Mouse (Mus musculus): ENCODE results near the gene Otud7b.
A peak's percentile ranks its signal among the peaks of the same experiment; 100 is the strongest.

Otud7b gene

DNA sequence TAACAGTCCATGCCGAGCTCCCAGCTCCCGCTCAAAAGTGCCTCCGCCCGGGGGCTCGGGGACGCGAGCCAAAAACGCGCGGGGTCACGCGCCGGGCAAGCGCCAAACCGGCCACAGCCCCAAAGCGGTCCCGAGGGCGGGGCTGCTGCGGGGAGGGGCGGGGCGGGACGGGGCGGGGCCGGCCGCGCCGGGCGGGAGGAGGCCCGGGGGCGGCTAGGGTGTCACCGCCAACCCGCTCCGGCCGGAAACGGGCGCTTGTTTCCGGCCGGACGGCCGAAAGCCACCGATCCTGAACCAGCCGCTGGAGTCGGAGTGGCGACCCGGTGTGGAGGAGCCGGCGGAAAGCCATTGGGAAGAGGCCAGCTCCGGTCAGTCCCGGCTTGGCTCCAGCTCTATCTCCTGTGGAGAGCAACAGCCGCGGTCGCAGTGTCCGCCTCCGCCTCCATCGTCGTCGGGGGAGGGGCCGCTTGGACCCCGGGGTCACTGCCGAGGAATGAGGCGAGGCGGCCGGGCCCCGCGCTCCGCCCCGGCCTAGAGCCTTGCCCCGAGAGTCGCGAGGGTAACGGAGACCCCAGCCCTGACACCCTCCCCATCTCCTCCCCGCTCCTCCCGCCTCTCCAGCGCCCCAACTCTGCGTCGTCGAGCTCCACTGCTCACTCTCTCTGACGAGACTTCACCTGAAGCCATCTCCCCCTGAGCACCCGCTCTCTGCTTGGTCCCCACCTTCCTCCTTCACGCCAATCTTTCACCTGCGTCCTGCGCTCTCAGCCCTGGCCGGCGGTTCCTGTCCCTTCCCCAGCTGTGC is at the start of gene Otud7b:
Gene Otud7b (plus strand): TSS at position 267 of the 805 bp plus-strand sequence.
- peak; percentile 58 for DNase-seq (ENCODE audit: low read depth)

GRCm38 (mm10) chr3:96055294-96055693 is 49.0 kb upstream of the Otud7b start:
- no peak for DNase-seq (ENCODE audit: low read depth)

- no peak for DNase-seq (ENCODE audit: low read depth)
Observed at GRCm38 (mm10) chr3:96056031-96056430, 48.3 kb upstream of the Otud7b start.

DNA sequence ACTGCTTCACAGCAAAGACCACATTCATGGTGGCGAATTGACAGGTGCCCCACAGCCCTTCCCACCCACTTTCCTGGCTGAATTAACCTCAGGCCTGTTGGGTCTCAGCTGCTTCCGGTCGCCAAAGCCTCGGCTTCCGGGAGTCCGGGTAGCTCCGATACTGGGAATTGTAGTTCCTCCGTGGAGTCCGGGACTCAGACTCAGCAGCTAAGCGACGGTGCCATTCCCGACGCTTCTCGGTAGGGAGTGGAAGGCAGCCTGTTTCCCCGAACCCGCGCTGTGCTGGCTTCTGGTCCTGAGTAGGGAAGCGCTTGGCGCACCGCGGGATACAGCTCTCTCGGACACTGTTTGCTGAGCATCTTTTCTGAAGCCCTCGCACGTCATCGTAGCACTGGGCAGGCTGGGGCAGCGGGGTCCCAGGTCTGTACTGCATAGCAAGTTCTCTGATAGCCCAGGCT is 46.6 kb upstream of the Otud7b start:
- peak; percentile 87 for DNase-seq (ENCODE audit: low read depth)

DNA sequence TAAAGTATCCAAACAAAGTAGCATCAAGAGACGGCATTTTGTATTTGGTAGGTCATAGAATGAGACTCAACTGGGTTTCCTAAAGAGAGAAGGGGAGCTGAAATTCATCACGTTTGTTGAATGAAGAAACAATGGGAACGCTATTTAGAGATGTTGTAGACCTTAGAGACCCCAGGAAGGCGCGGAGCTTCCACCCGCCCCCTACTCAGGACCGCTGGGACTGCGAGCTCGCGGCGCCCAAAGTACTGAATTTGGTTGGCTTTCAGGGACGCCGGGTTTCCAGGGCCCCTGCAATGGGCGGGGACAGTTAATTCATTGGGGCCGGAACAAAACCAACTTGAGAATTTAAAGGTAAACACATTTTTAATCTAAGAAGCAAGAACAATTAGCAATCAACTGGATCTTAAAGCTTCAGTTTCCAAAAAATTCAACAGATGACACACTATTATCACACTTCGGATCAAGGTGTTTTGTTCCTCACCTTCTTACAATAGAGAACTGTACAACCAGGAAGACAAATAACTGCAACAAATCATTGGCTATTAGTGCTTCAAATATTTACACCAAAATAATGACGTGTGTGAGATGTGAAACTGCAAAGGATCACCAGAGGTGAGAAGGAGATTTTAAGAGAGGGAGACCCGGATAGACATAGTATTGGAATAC is 46.0 kb upstream of the Otud7b start, which contains the start of gene Vps45:
Gene Vps45 (minus strand): TSS at position 236 of the 666 bp plus-strand sequence.
- peak; percentile 82 for DNase-seq (ENCODE audit: low read depth)

GRCm38 (mm10) chr3:96060146-96060545 is 44.2 kb upstream of the Otud7b start:
- DNase-seq (ENCODE audit: low read depth) = no peak

DNA sequence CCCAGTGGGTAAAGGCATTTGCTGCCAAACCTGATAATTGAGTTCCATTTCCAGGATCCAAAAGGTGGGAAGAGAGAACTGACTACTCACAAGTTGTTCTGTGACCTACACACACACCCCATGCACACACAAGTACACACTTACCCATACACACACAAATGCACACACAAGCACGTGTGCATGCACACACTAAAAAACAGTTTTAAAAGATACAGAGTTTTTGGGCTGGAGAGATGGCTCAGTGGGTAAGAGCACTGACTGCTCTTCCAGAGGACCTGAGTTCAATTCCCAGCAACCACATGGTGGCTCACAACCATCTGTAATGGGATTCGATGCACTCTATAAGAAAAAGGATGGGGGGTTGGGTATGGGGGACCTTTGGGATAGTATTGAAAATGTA is 41.0 kb upstream of the Otud7b start:
- DNase-seq (ENCODE audit: low read depth) = no peak

GRCm38 (mm10) chr3:96064217-96064616 is 40.1 kb upstream of the Otud7b start:
- no peak for DNase-seq (ENCODE audit: low read depth)

GRCm38 (mm10) chr3:96065147-96065546 is 39.2 kb upstream of the Otud7b start:
- DNase-seq (ENCODE audit: low read depth) = no peak

DNA sequence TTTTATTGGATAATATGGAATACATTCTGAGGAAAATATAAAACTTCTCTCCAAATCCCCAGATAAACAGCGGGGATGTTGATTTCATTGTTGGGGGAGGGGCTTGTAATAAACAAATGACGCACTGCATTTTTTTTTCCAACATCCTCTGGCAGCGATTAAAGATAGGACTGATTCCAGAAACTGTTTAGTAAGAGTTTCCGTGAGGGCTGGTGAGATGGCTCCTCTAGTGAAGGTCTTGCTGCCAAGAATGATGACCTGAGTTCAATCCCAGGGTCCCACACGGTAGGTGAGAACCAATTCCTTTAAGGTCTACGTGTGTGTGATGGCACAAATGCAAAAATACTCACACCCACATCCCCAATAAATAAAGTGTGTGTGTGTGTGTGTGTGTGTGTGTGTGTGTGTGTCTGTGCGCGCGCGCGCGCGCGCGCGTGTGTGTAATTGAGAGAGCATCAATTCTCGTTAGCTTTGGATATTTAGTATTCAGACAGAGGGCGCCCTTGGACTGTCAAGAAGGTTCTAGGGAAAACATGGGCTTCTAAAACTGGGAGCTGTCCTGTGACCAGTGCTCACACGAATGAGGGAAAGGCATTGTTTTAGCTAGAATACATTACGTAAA is 38.5 kb upstream of the Otud7b start:
- peak; percentile 65 for DNase-seq (ENCODE audit: low read depth)

GRCm38 (mm10) chr3:96066741-96067140 is 37.6 kb upstream of the Otud7b start:
- no peak for DNase-seq (ENCODE audit: low read depth)

DNA sequence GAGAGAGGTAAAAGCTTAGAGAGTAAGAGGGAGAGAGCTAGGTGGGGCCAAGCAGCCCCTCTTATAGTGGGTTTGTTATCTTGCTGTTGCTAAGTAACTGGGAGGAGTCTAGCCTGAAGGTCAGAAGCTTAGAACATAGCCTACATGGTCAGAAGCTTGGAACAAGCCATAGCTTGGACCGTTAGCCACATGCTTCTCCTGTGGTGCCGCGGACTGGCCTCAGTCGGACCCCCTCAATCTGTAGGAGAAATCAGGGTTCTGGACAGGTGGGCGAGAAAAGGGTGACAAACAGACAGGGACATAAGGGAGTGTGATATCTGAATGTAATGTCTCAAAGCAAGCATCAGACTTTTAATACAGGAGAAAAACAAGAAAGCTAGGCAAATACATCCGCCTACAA is 35.3 kb upstream of the Otud7b start:
- DNase-seq (ENCODE audit: low read depth) = no peak

- no peak for DNase-seq (ENCODE audit: low read depth)
Observed at GRCm38 (mm10) chr3:96069542-96069941, 34.8 kb upstream of the Otud7b start.

DNA sequence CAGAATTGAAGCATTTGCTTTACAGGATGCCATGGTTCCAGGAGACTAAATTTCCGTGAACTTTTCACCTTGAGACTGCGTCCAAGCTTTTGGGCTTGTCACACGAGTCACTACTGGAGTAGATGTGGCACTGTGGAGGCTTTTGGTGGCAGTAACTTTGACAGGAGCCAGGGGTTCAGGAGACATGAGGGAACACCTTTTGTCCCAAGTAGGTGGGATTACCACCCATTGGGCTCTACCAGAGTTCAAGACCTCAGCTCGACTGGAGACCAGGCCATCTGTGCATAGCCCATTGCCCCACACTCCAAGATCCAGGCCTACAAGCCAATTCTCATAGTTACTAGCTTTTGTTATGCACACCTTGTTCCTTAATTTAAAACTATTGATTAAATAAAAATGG is 34.1 kb upstream of the Otud7b start:
- DNase-seq (ENCODE audit: low read depth) = no peak

DNA sequence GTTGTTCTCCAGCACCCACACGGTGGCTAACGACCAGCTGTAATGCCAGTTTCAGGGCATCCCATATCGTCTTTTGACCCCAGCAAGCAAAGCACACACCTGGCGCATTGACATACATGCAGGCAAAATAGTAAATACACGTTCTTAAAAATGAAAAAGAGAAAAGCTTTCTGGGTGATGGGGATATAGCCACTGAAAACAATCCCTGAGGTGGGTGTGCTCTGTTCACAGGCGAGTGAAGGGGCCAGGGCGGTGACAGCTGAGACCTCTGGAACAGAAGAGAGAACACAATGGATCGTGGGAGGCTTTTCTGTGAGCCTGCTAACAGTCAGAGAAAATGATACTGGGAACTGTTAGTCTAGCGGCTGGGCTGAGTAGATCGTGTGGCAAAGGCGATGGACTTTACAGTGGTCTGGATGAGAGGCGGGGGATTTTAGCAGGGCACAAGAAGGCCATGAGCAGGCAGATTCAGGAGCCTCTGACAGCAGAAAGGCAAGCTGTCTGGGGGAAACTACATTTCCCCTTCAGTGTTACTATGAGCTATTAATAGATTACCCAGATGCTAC is 31.3 kb upstream of the Otud7b start:
- DNase-seq (ENCODE audit: low read depth) = no peak

DNA sequence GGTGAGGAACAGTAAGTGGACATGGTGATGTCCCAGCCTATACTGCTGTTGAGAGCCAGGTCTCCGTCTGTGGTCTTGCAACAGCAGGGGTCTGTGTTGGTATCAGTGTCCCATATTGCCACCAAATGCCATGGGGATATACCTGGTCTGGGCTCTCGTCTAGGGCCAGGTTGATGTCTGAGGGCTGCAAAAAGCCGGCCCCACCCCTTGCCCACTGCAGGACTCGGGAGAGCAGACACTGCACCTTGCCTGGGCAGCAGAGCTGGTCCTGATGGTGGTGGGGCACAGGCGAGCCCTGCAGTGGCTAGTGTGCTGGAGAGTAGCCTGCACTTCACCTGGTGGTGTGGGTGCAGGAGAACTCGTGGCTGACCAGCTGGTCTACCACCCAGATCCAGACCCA is 26.3 kb upstream of the Otud7b start:
- DNase-seq (ENCODE audit: low read depth) = no peak

DNA sequence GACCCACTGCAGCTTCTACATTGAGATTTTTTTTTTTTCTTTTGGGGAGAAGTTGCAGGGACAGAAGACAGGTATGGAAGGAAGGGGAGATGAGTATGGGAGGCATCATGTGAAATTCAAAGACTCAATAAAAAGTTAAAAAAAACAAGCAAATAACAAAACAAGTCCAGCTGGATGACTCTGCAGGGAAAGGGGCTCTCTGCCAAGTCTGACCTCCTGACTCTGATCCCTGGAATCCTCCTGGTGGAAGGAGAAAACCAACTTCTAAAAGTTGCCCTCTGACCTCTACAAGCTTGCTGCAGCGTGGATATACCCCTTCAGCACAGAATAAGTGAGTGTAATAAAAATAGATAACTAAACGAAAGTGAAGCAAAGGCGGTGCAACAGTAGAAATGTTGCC is 25.6 kb upstream of the Otud7b start:
- DNase-seq (ENCODE audit: low read depth) = no peak

- DNase-seq (ENCODE audit: low read depth) = peak; percentile 58
Observed at GRCm38 (mm10) chr3:96081006-96081405, 23.3 kb upstream of the Otud7b start.

GRCm38 (mm10) chr3:96081650-96082049 is 22.7 kb upstream of the Otud7b start:
- no peak for DNase-seq (ENCODE audit: low read depth)

DNA sequence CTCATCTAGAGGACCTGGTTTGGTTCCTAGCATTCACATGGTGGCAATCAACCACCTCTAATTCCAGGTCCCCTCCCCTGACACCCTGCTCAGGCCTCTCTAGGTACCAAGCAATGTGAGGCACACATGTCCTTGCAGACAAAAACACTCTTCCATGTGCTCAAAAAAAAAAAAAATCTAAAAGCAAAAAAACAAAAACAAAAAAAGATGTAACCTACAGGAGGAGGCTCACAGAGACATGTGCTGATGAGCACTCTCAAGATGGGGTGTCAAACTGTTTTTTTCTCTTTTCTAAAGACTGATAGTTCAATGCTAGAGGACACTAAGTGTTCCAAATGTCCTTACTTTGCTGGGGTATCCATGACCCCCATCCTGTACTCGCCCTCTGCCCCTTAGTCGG is 22.2 kb upstream of the Otud7b start:
- DNase-seq (ENCODE audit: low read depth) = no peak

DNA sequence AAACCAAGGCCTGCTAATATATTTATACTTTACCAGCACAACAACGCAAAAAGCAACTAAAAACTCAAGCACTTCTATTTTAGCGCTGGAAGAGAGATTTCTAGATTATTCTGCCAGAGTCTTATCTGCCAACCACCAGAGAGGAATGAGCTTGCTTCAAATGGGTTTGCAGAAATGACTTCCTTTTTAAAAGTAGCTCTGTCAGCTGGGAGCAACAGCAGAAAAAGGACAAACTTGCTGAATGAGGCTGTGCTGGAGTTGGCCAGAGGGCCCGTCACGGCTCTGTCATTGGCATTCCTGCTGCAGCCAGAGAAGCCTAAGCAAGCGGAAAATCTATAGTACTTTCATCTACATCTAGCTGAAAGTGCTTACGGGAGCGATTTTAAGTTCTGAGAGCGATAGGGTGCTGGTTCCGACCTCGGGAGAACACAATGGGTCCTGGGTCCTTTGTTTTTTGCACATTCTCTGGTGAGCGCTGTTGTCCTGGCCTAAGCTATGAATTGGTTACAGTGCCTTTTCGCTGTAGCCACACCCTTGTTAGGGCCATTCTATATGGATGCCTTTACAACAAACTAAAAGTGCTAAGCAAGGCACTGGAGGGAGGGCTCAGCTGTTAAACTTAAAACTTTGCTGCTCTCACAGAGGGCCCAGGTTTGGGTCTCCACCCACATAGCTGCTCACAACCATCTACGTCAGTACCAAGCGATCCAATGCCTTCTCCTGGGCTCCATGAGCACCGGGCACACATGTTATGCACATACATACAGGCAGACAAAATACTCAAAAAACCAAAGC is 21.4 kb upstream of the Otud7b start:
- no peak for DNase-seq (ENCODE audit: low read depth)

All from c-Kit-positive CD71-positive TER-119-negative erythroid progenitor cells, embryonic 14.5 days (primary cell).